Mouse (Mus musculus) left cerebral cortex, postnatal 36 days (tissue): ENCODE measurements around the gene Zfp329. TPM values are rescaled to one million over a fixed set of nuclear protein-coding genes. Genes with fewer than 3 reads are reported as not detected.

Experiments
- total RNA-seq, 2 experiments: library from RNA; stranded (reverse); gene quantifications; 2 replicates each; pipeline ENCODE4 v1.2.3; 2021

Gene Zfp329
- total RNA-seq, 2 experiments from 2014 or later: 17.3 to 24.7 TPM

Other genes starting within 250 kb of the Zfp329 start
- gene Vmn2r53, start 210.1 kb downstream of the Zfp329 start, total RNA-seq: under 1 TPM; 0.02 to 0.11 TPM
- not detected for gene Vmn2r54, start 178.5 kb downstream of the Zfp329 start, total RNA-seq
- not detected for gene Vmn2r55, start 133.9 kb downstream of the Zfp329 start, total RNA-seq
- gene Vmn2r56, start 83.9 kb downstream of the Zfp329 start, total RNA-seq: under 1 TPM in 1 of 2 experiments, not detected in 1; 0.05 TPM
- gene Zscan18, start 15.2 kb downstream of the Zfp329 start, total RNA-seq: 10 to 100 TPM; 14.8 to 22.0 TPM
- gene Zfp110, start 15.9 kb upstream of the Zfp329 start, total RNA-seq: 10 to 100 TPM; 13.0 to 15.8 TPM
- 1 to 10 TPM; 7.0 to 7.6 TPM for gene Zfp128, start 62.3 kb upstream of the Zfp329 start, total RNA-seq
- 10 to 100 TPM; 12.2 to 15.5 TPM for gene Zscan22, start 79.0 kb upstream of the Zfp329 start, total RNA-seq
- 100 to 1,000 TPM; 335 to 413 TPM for gene Rps5, start 103.4 kb upstream of the Zfp329 start, total RNA-seq
- under 1 TPM; 0.86 to 0.99 TPM for gene Rnf225, start 108.6 kb upstream of the Zfp329 start, total RNA-seq
- gene Zfp324, start 147.0 kb upstream of the Zfp329 start, total RNA-seq: 10 to 100 TPM in 1 of 2 experiments, 1 to 10 TPM in 1; 9.4 to 11.7 TPM
- 1 to 10 TPM; 6.7 to 9.7 TPM for gene Zfp446, start 159.0 kb upstream of the Zfp329 start, total RNA-seq
- under 1 TPM in 1 of 2 experiments, not detected in 1; 0.34 TPM for gene Slc27a5, start 179.3 kb upstream of the Zfp329 start, total RNA-seq
- 100 to 1,000 TPM; 199 to 217 TPM for gene Trim28, start 180.3 kb upstream of the Zfp329 start, total RNA-seq
- 10 to 100 TPM; 35.8 to 36.5 TPM for gene Zbtb45, start 191.2 kb upstream of the Zfp329 start, total RNA-seq
- 100 to 1,000 TPM; 124 to 136 TPM for gene Chmp2a, start 215.9 kb upstream of the Zfp329 start, total RNA-seq
- 100 to 1,000 TPM; 210 to 252 TPM for gene Ube2m, start 219.4 kb upstream of the Zfp329 start, total RNA-seq
- 10 to 100 TPM; 12.2 to 15.8 TPM for gene Mzf1, start 235.9 kb upstream of the Zfp329 start, total RNA-seq